Mouse (Mus musculus) neural tube, embryonic 11.5 days (tissue): Measurements from ENCODE around the gene Map3k1. TPM values are rescaled to one million over a fixed set of nuclear protein-coding genes. Genes with fewer than 3 reads are reported as not detected.
"Not testable (repeated sequence)": the region's sequence is repeated elsewhere in the genome, so short reads cannot be mapped to it uniquely, and the experiment has no call there.

ENCODE experiments used
- ATAC-seq: fragments of 200-750 bp; cut with Nextera tagmentation; 2 replicates; pipeline ENCODE4 v1.8.0; 2017; ENCODE audit warnings: moderate number of reproducible peaks, mild to moderate bottlenecking, moderate TSS enrichment, moderate library complexity; ENCODE audit not compliant: insufficient read depth, low FRiP score, low TSS enrichment
- DNase-seq: peaks from one replicate; pipeline ENCODE4 v3.0.0-alpha.2; 2015; ENCODE audit warnings: low spot score
- H3K27ac ChIP-seq: fragments of 300-500 bp; sonication (generic); 2 replicates; pipeline ENCODE4 v1.5.1; 2014; ENCODE audit warnings: low read depth, mild to moderate bottlenecking, low read length
- H3K27me3 ChIP-seq: fragments of 300-500 bp; sonication (generic); 2 replicates; pipeline ENCODE4 v1.6.1; 2014; ENCODE audit warnings: mild to moderate bottlenecking, low read length, mixed read lengths; ENCODE audit not compliant: control insufficient read depth, insufficient read depth
- H3K36me3 ChIP-seq: fragments of 300-500 bp; sonication (generic); 2 replicates; pipeline ENCODE4 v1.6.1; 2014; ENCODE audit warnings: mild to moderate bottlenecking, low read length, moderate library complexity, mixed read lengths; ENCODE audit not compliant: control insufficient read depth, insufficient read depth
- H3K4me1 ChIP-seq: fragments of 300-500 bp; sonication (generic); 2 replicates; pipeline ENCODE4 v1.6.1; 2014; ENCODE audit warnings: low read length, mixed read lengths; ENCODE audit not compliant: control insufficient read depth, insufficient read depth
- H3K4me2 ChIP-seq: fragments of 300-500 bp; sonication (generic); 2 replicates; pipeline ENCODE4 v1.6.1; 2014; ENCODE audit warnings: low read depth, mild to moderate bottlenecking, moderate library complexity
- H3K4me3 ChIP-seq: fragments of 300-500 bp; sonication (generic); 2 replicates; pipeline ENCODE4 v1.5.1; 2014; ENCODE audit warnings: low read depth, low read length
- H3K9ac ChIP-seq: fragments of 300-500 bp; sonication (generic); 2 replicates; pipeline ENCODE4 v1.6.1; 2014; ENCODE audit warnings: mild to moderate bottlenecking, low read length
- H3K9me3 ChIP-seq: fragments of 300-500 bp; sonication (generic); 2 replicates; pipeline ENCODE4 v1.6.1; 2016; ENCODE audit warnings: low read length; ENCODE audit not compliant: control insufficient read depth
- WGBS: fragments of 180-500 bp; shearing (Covaris S2); extraction: QIAGEN DNeasy Blood & Tissue Kit; methylation state at CpG from one replicate; pipeline ENCODE4 v1.1.7; 2014; 5-methylcytosine and 5-hydroxymethylcytosine counted together
- polyA plus RNA-seq: library from polyadenylated mRNA; unstranded; fragments of >200 nt; fragmentation: Nextera tagmentation; extraction: Ambion mirVana; gene quantifications from 2 replicates; pipeline ENCODE4 v1.2.1, GENCODE M21; 2014

Gene Map3k1
- polyA plus RNA-seq, 1 experiment from 2014 or later, result 13.9 TPM

DNA sequence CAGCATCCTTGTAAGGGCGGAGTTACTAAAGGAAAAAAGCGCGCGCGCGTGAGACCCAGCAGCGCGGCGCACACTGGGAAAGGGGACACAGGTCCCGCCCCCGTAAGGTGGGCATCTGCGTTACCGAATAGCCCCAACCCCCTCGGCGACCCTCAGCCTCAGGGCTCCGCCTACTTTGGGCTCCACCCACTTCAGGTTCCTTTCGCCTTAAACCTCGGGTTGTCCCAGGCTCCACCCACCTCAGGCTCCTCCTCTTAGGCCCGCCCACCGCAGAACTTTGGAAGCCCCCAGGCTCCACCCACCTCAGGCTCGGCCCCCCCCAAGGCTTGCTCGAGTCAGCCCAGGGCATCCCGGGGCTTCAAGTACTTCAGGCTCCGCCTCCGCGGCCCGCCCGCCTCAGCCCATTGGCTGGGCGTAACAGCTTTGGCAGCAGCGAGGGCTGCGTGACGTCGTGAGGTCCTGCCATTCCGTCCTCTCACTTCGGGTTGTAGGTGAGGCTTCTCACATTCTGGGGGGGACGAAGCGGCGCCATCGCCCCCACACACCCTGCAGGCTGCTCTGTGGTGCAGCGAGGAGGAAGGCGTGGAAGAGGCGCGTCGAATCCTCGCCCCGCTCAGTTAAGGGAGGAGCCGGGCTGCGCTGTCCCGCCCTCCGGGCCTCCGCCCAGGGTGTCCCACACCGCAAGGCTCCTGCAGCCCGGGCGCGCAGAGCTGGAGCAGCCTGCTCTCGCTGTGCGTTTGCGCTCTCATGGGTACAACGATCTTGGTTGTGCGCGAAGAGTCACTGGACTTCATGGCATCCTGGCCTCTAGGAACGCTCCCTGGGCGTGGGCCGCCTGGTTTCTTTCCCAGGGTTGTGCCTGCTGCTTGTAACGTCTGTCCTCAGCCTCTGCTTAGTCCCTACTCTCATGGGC, 83.4 kb downstream of the Map3k1 start:
- WGBS, result under 1% methylated on average over 65 of the region's 65 CpGs
- Histone ChIP-seq H3K4me3 (peak overlapping the region; percentile 59), H3K27me3 (no peaks in the 10 kb centered on the region), H3K9me3 (0 out of 2 replicates have a peak, but pooled peaks cover 3% of the 10 kb centered on the region), H3K36me3 (no peaks in the 10 kb centered on the region), H3K9ac (peak overlapping the region; percentile 60), H3K27ac (0 out of 2 replicates have a peak overlapping the region, but pooled peaks have one; percentile 34), H3K4me1 (no peaks in the 10 kb centered on the region; the same call in 1 of the 2 replicates), H3K4me2 (peak overlapping the region; percentile 85)
- DNase-seq (peak; percentile 99), ATAC-seq (peak; percentile 99)

DNA sequence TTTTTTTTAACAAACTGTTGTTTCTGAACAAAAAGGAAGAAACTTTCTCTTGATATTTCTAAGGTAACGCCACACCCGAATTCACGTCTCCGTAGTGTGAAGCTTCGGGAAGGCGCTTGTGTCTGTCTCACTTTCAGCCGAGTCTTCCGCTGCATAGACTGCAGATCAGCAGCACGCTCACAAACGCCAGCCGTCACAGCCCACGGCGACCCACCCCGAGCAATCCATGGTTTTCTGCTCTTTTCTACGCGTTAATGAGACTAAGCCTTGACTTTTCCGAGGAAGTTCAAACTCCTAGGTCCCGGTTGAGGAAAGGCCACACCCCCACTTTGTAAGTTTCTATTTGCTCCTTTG, 84.0 kb downstream of the Map3k1 start:
- ATAC-seq, result no peak
- under 1% methylated on average over 18 of the region's 18 CpGs for WGBS
- Histone ChIP-seq H3K4me1 (no peaks in the 10 kb centered on the region; the same call in 1 of the 2 replicates), H3K27me3 (no peaks in the 10 kb centered on the region), H3K9ac (peak overlapping the region; percentile 33; the same call in 1 of the 2 replicates), H3K9me3 (0 out of 2 replicates have a peak, but pooled peaks cover 3% of the 10 kb centered on the region), H3K36me3 (no peaks in the 10 kb centered on the region; the same call in 1 of the 2 replicates), H3K4me2 (peak overlapping the region; percentile 39), H3K4me3 (peak overlapping the region; percentile 59), H3K27ac (no peak overlapping the region)
- DNase-seq, result no peak

DNA sequence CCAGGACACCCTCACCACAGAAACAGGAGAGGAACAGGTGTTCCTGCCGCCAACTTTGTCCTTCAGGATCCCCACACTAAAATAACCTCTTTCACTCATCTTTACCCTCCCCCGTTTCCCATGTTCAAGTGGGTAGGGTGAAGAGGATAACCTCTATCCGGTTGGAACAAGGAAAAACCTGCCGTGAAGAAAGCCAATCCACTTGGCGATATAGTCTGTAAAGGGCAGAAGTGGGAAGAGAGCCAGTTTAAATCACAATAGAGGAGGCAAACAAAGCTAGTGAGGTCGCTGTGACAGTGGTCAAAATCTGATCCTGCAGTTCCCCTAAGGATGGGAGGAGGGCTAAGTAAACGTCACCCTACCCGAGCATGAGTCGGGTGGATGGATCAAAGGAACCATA, 89.1 kb downstream of the Map3k1 start:
- H3K4me3 ChIP-seq, result no peak overlapping the region
- 60% methylated on average over 9 of the region's 9 CpGs for WGBS
- no peaks in the 10 kb centered on the region for H3K4me1 ChIP-seq
- DNase-seq, result no peak
- H3K9ac ChIP-seq, result no peak overlapping the region
- H3K27ac ChIP-seq, result no peak overlapping the region
- H3K27me3 ChIP-seq, result no peaks in the 10 kb centered on the region
- no peak overlapping the region for H3K4me2 ChIP-seq
- H3K36me3 ChIP-seq, result no peaks in the 10 kb centered on the region; the same call in none of the 2 replicates
- no peaks in the 10 kb centered on the region for H3K9me3 ChIP-seq
- no peak for ATAC-seq

DNA sequence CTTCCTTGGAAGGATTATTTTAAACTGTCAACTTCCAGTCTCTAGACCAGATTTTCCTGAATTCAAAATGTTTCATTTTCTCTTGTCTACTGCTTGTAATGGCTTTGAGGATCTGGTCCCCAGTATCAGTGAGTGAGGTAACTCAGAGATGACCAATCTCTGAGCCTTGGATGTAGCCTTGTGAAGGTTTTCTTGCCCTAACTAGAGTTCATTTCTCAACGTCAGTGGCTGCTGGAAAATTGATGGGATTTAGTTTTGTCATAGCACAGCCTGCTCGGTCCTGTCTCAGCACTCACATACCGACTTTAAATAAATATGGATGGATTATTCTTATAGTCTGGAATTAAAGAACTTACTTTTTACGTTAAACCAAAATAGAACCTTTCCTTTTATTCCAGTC, 98.3 kb downstream of the Map3k1 start:
- Histone ChIP-seq H3K4me2 (no peak overlapping the region), H3K9ac (no peak overlapping the region), H3K27ac (no peak overlapping the region), H3K4me3 (no peak overlapping the region), H3K27me3 (no peaks in the 10 kb centered on the region), H3K4me1 (no peaks in the 10 kb centered on the region), H3K36me3 (peaks cover 28% of the 10 kb centered on the region), H3K9me3 (no peaks in the 10 kb centered on the region)
- ATAC-seq, result no peak
- 88% methylated on average over 4 of the region's 4 CpGs for WGBS
- DNase-seq, result no peak

DNA sequence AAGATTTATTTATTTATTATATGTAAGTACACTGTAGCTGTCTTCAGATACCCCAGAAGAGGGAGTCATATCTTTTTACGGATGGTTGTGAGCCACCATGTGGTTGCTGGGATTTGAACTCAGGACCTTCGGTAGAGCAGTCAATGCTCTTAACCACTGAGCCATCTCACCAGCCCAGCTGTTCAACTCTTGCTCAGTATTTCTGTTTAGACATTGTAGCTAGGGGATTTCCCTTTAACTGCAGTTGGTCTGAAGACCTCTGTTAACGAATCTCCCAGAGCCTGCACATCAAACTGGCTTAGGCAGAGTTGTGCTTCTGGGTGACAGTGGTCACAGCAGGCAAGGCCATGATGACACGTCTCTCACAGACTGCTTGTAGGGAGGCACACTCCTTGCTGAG, 104.8 kb downstream of the Map3k1 start:
- not testable (repeated sequence) for H3K27ac ChIP-seq, ATAC-seq, H3K4me2 ChIP-seq, DNase-seq, H3K9ac ChIP-seq, H3K27me3 ChIP-seq, H3K4me1 ChIP-seq, H3K4me3 ChIP-seq, H3K9me3 ChIP-seq
- peaks cover 19% of the 10 kb centered on the region for H3K36me3 ChIP-seq
- WGBS, result 85% methylated on average over 4 of the region's 4 CpGs

DNA sequence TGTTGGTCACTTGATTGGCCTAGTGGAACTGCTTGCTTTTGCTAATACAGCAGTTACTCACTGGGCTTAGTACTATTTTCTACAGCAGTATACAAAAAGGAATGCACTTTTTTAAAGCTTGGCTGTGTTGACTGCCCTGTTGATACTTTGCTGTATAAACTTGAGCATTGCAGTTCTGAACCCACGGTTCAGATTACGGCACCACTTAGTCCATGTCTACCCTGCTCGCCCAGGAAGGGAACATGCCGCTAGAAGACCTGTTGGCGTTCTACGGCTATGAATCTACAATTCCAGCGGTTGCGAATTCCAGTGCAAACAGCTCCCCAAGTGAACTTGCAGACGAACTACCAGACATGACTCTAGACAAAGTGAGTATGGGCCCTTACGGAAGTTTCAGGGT, 105.4 kb downstream of the Map3k1 start:
- H3K4me3 ChIP-seq, result no peak overlapping the region
- 96% methylated on average over 10 of the region's 10 CpGs for WGBS
- H3K36me3 ChIP-seq, result peaks cover 19% of the 10 kb centered on the region
- H3K27ac ChIP-seq, result no peak overlapping the region
- no peaks in the 10 kb centered on the region for H3K9me3 ChIP-seq
- no peaks in the 10 kb centered on the region for H3K4me1 ChIP-seq
- no peak overlapping the region for H3K4me2 ChIP-seq
- ATAC-seq (no peak), DNase-seq (no peak)
- no peak overlapping the region for H3K9ac ChIP-seq
- H3K27me3 ChIP-seq, result no peaks in the 10 kb centered on the region

Other genes with a start within 250 kb of the Map3k1 start
- gene Gm10198, start 216.2 kb downstream of the Map3k1 start, polyA plus RNA-seq, result not detected in 2 replicates
- gene Mier3, start 128.0 kb downstream of the Map3k1 start, polyA plus RNA-seq, result 24.9 and 26.8 TPM in 2 replicates